Mouse (Mus musculus): ENCODE measurements around the gene Ablim1. TPM values are rescaled to one million over a fixed set of nuclear protein-coding genes. Genes with fewer than 3 reads are reported as not detected.

Gene Ablim1
- polyA plus RNA-seq, 1 experiment = 501 TPM

DNA sequence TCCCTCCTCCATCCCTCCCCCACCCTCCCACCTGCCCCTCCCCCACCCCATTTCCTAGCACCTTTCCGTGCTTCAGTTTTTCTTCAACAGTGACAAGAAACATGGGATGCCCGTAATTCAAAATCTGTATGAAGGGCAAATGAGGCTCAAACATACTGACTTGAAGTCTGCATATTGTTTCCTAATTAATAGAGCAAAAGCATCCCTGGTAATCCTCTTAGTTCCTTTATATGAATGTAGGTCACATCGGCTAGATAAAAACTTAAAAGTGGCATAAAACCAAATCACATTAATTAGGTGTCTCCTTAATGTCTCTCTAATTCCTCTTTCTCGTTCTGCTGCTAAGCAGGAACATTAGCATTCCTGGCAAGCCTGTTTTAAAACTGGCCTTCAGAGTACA lies 83.7 kb downstream of the Ablim1 start:
- no peaks in the 10 kb centered on the region for H3K4me1 ChIP-seq (ENCODE audit: control insufficient read depth, insufficient read depth, low read length)
- H3K27ac ChIP-seq (ENCODE audit: insufficient read depth, low read depth, low read length) = no peak overlapping the region
- no peak for TF ChIP-seq POLR2A (IDR thresholded peaks at IDR 0.05; ENCODE audit: insufficient read depth, low read depth, low read length)
- WGBS = 51% methylated on average over 4 of the region's 4 CpGs
- no peak overlapping the region for H3K4me3 ChIP-seq (ENCODE audit: insufficient read depth, low read depth, low read length)

DNA sequence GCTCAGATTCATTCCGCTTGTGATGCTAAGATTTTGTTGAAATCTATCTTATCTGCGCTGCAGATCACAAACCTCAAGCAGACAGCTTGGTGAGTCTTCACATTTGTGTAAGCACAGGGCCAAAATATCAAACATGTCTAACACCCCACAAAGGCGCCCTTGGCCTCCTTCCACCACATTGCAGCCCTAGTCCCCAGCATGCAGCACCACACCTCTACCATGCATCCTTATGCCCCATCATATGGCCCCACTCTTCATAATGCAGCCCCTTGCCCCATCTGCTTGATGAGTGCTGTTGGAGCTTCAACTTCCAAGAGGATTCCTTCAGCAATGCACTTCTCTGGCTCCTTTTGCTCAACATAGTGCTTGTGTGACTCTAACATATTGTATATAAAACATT lies 85.6 kb downstream of the Ablim1 start:
- Histone ChIP-seq H3K27ac (ENCODE audit: insufficient read depth, low read depth, low read length) (no peak overlapping the region), H3K4me1 (ENCODE audit: control insufficient read depth, insufficient read depth, low read length) (no peaks in the 10 kb centered on the region), H3K4me3 (ENCODE audit: insufficient read depth, low read depth, low read length) (no peak overlapping the region)
- WGBS = 98% methylated on average over 3 of the region's 3 CpGs
- TF ChIP-seq CTCF (IDR thresholded peaks at IDR 0.05; ENCODE audit: insufficient read depth, low read depth, low read length) = no peak
- no peak for TF ChIP-seq POLR2A (IDR thresholded peaks at IDR 0.05; ENCODE audit: insufficient read depth, low read depth, low read length)

DNA sequence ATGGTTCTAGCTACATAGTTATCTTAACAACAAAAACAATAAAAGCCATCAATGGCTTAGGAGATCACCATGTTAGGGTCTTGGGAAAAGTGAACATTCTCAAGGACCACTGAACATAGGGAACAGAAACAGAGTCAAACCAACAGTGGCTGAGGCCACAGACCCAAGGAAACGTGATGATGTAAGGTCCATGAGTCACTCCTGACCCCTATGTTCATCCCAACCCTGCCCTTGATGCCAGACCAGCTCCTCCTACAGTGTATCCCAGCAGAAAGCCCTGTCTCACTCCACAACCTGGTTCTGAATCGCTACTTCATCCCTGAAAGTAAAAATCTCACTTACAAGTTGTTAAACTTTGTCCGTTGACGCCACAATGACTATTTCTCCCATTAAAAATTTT lies 86.1 kb downstream of the Ablim1 start:
- Histone ChIP-seq H3K4me3 (ENCODE audit: insufficient read depth, low read depth, low read length) (no peak overlapping the region), H3K4me1 (ENCODE audit: control insufficient read depth, insufficient read depth, low read length) (no peaks in the 10 kb centered on the region), H3K27ac (ENCODE audit: insufficient read depth, low read depth, low read length) (no peak overlapping the region)
- TF ChIP-seq POLR2A (IDR thresholded peaks at IDR 0.05; ENCODE audit: insufficient read depth, low read depth, low read length) (no peak), CTCF (IDR thresholded peaks at IDR 0.05; ENCODE audit: insufficient read depth, low read depth, low read length) (no peak)
- 91% methylated on average over 4 of the region's 4 CpGs for whole genome bisulfite sequencing

DNA sequence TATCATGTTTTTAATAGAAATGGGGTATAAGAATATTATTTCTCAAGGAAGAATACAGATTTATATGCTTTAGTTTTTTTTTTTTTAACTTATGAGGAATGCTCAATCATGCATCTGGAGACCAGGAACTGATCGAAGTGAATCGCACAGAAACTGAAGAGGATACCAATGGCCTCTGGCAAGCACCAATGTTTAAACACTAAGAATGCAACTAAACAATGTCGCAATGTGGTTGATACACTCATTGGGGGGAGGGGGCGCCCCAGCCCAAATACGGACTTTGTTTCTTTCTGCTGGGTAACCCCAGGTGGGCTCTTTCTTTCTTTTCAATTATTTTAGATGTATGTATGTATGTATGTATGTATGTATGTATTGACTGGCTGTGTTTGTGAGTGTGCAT lies 90.3 kb downstream of the Ablim1 start:
- Histone ChIP-seq H3K4me3 (ENCODE audit: insufficient read depth, low read depth, low read length) (no peak overlapping the region), H3K27ac (ENCODE audit: insufficient read depth, low read depth, low read length) (no peak overlapping the region), H3K4me1 (ENCODE audit: control insufficient read depth, insufficient read depth, low read length) (peaks cover 5% of the 10 kb centered on the region; the same call in 1 of the 2 replicates)
- WGBS = 95% methylated on average over 5 of the region's 5 CpGs
- no peak for TF ChIP-seq POLR2A (IDR thresholded peaks at IDR 0.05; ENCODE audit: insufficient read depth, low read depth, low read length)
- no peak for TF ChIP-seq CTCF (IDR thresholded peaks at IDR 0.05; ENCODE audit: insufficient read depth, low read depth, low read length)

DNA sequence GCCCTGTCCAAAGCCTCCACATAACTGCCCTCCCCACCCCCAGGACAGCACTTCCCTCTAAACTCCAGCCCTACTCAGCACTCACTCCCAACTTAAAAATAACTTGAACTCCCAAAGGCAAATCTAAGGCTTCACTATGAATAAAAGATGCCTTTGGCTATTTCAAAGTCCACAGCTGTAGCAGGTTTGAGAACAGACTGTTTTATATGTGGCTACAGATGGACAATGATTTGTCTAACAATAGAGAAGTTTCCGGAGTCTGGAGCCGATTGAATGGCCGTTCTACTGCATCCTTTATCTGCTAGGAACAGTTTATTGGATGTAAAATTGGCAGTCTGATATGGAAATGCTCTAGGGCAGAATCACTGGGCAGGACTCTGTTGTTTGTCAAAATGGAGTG lies 91.0 kb downstream of the Ablim1 start:
- TF ChIP-seq CTCF (IDR thresholded peaks at IDR 0.05; ENCODE audit: insufficient read depth, low read depth, low read length) (no peak), POLR2A (IDR thresholded peaks at IDR 0.05; ENCODE audit: insufficient read depth, low read depth, low read length) (no peak)
- H3K4me1 ChIP-seq (ENCODE audit: control insufficient read depth, insufficient read depth, low read length) = peaks cover 5% of the 10 kb centered on the region; the same call in 1 of the 2 replicates
- no peak overlapping the region for H3K27ac ChIP-seq (ENCODE audit: insufficient read depth, low read depth, low read length)
- WGBS = 63% methylated on average over 3 of the region's 3 CpGs
- no peak overlapping the region for H3K4me3 ChIP-seq (ENCODE audit: insufficient read depth, low read depth, low read length)

DNA sequence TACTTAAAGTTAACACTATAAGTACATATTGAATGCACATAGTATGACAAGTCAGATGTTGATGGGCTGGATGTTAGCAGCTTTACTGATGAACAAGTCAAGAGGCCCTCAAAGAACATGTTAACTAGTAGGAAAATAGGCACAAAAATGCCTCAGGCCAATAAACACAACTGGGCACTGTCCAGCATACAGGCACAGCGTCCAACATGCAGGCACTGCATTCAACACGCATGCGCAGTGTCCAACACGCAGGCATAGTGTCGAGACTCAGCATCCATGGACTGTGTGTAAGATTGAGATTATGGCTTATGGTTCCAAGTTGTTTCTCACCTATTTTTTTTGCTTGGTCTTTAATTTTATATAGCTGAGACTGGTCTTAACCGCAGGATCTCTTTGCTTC lies 92.1 kb downstream of the Ablim1 start:
- 97% methylated on average over 6 of the region's 6 CpGs for WGBS
- TF ChIP-seq CTCF (IDR thresholded peaks at IDR 0.05; ENCODE audit: insufficient read depth, low read depth, low read length) (no peak), POLR2A (IDR thresholded peaks at IDR 0.05; ENCODE audit: insufficient read depth, low read depth, low read length) (no peak)
- Histone ChIP-seq H3K27ac (ENCODE audit: insufficient read depth, low read depth, low read length) (no peak overlapping the region), H3K4me3 (ENCODE audit: insufficient read depth, low read depth, low read length) (no peak overlapping the region), H3K4me1 (ENCODE audit: control insufficient read depth, insufficient read depth, low read length) (peaks cover 5% of the 10 kb centered on the region; the same call in 1 of the 2 replicates)

DNA sequence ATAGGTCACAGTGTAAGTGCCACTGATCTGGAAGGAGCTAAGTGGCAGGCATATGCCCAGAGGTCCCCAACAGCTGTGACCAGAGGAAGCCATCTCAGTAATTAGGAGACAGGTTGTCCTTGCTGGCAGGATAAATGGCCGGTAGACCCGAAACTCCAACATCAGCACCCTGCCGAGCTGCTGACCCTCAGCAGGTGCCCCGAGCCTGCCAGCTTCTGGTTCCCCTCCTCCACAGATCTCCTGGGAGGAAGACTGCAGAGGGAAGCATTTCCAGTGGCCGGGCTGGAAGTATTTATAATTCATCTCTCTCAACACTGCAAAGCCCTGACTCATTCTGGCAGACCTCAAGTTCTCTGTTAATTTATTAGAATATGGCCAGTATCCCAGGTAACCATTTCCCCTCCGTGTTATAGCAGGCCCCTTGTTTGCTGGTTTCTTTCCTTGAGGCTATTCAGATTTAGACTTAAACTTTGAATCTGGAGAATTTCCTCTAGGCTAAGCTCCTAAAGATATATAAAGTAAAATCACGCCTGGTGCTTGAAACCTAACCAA lies 93.0 kb downstream of the Ablim1 start:
- no peak overlapping the region for H3K4me3 ChIP-seq (ENCODE audit: insufficient read depth, low read depth, low read length)
- peaks cover 5% of the 10 kb centered on the region; the same call in 1 of the 2 replicates for H3K4me1 ChIP-seq (ENCODE audit: control insufficient read depth, insufficient read depth, low read length)
- H3K27ac ChIP-seq (ENCODE audit: insufficient read depth, low read depth, low read length) = no peak overlapping the region
- 65% methylated on average over 7 of the region's 7 CpGs for WGBS
- TF ChIP-seq POLR2A (IDR thresholded peaks at IDR 0.05; ENCODE audit: insufficient read depth, low read depth, low read length) = no peak
- no peak for TF ChIP-seq CTCF (IDR thresholded peaks at IDR 0.05; ENCODE audit: insufficient read depth, low read depth, low read length)

DNA sequence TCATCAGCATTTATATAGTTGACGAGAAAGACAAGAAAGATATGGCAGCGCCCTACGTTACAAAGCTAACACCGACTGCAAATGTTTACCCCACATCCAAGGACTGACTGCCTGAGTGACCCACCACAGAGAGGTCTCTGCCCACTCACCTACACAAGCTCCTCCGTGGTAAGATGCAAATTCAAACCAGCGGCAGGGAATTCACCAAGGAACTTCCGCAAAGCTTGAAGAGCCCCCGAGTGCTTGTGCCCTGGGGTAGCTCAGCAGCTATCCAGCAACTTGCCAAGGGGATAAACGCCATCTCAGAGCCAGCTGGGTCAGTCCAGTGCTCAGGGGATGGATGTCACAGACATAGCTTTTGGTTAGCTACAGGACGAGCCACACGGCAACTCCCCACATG lies 95.0 kb downstream of the Ablim1 start:
- TF ChIP-seq CTCF (IDR thresholded peaks at IDR 0.05; ENCODE audit: insufficient read depth, low read depth, low read length) (no peak), POLR2A (IDR thresholded peaks at IDR 0.05; ENCODE audit: insufficient read depth, low read depth, low read length) (no peak)
- WGBS = 88% methylated on average over 11 of the region's 11 CpGs
- Histone ChIP-seq H3K27ac (ENCODE audit: insufficient read depth, low read depth, low read length) (no peak overlapping the region), H3K4me1 (ENCODE audit: control insufficient read depth, insufficient read depth, low read length) (peaks cover 5% of the 10 kb centered on the region; the same call in 1 of the 2 replicates), H3K4me3 (ENCODE audit: insufficient read depth, low read depth, low read length) (no peak overlapping the region)

DNA sequence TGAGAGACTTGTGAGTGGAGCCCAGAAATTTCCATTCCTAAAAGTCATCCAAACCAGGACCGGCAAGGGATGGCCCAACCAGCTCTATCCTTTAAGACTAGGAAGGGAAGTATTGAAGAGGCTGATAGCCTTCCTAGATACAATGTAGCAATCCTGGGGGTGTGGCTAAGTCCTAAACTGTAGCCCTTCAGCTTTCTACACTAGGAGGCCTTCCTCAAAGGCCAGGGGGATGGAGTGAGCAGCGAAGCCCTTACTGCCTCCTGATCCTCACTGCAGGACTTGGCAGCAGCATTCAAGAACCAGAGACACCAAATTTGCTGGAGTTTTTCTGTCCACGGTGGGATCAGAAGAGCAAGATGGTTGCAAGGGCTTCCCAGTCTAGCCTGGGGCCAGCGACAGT lies 97.6 kb downstream of the Ablim1 start:
- H3K27ac ChIP-seq (ENCODE audit: insufficient read depth, low read depth, low read length) = no peak overlapping the region

DNA sequence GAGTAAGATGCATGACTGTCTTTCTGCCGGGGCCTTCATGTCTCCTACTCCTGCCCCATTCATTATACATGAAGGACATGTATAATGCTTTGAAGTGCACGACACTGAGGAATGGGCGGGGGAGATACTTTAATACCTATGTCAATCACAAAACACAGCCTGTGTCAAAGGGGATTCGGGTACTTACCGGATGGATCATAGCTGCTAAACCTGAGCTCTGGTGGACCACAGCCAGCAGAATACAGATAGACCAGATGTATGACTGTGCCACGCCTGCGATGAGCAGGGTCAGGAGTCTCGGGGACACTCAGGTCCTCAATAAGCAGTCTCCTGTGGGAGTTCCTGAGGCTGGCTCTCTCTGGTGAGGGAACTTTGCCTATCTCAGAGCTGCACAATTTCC lies 99.2 kb downstream of the Ablim1 start:
- no peak overlapping the region for H3K4me3 ChIP-seq (ENCODE audit: insufficient read depth, low read depth, low read length)
- TF ChIP-seq CTCF (IDR thresholded peaks at IDR 0.05; ENCODE audit: insufficient read depth, low read depth, low read length) (no peak), POLR2A (IDR thresholded peaks at IDR 0.05; ENCODE audit: insufficient read depth, low read depth, low read length) (no peak)
- H3K4me1 ChIP-seq (ENCODE audit: control insufficient read depth, insufficient read depth, low read length) = no peaks in the 10 kb centered on the region; the same call in 1 of the 2 replicates
- 87% methylated on average over 8 of the region's 8 CpGs for WGBS
- H3K27ac ChIP-seq (ENCODE audit: insufficient read depth, low read depth, low read length) = no peak overlapping the region

More for the DNA sequence above, 97.6 kb downstream of the Ablim1 start:
- WGBS = 87% methylated on average over 4 of the region's 4 CpGs
- H3K4me1 ChIP-seq (ENCODE audit: control insufficient read depth, insufficient read depth, low read length) = peaks cover 5% of the 10 kb centered on the region; the same call in 1 of the 2 replicates
- TF ChIP-seq POLR2A (IDR thresholded peaks at IDR 0.05; ENCODE audit: insufficient read depth, low read depth, low read length) (no peak), CTCF (IDR thresholded peaks at IDR 0.05; ENCODE audit: insufficient read depth, low read depth, low read length) (no peak)
- no peak overlapping the region for H3K4me3 ChIP-seq (ENCODE audit: insufficient read depth, low read depth, low read length)
